Mouse (Mus musculus): ENCODE data around the gene Slc22a16. TPM values are rescaled to one million over a fixed set of nuclear protein-coding genes. Genes with fewer than 3 reads are reported as not detected.
A peak's percentile ranks its signal among the peaks of the same experiment; 100 is the strongest.

The Slc22a16 gene
- polyA plus RNA-seq, 1 experiment from 2014 or later, result not detected

- no peak overlapping the region for H3K4me2 ChIP-seq (ENCODE audit: low read depth, low read length, severe bottlenecking)
- DNase-seq (ENCODE audit: low spot score) (no peak), ATAC-seq (replicated peaks; ENCODE audit: low FRiP score) (no peak)
- H3K4me3 ChIP-seq (ENCODE audit: low read depth, low read length), result no peak overlapping the region
- H3K4me1 ChIP-seq (replicated peaks; ENCODE audit: control insufficient read depth, insufficient read depth, low read length), result no peaks in the 10 kb centered on the region
- no peaks in the 10 kb centered on the region for H3K27me3 ChIP-seq (ENCODE audit: control insufficient read depth, insufficient read depth, low read length)
- 94% methylated on average over 7 of the region's 7 CpGs for WGBS
- no peaks in the 10 kb centered on the region; the same call in 1 of the 2 replicates for H3K9me3 ChIP-seq (ENCODE audit: control insufficient read depth, low read length)
- no peak overlapping the region for H3K27ac ChIP-seq (ENCODE audit: low read depth, low read length)
- no peaks in the 10 kb centered on the region for H3K36me3 ChIP-seq (ENCODE audit: control insufficient read depth, insufficient read depth, low read length)
- H3K9ac ChIP-seq (ENCODE audit: low read length), result no peak overlapping the region
Measured at GRCm38 (mm10) chr10:40575912-40576634, 5.9 kb downstream of the Slc22a16 start.

GRCm38 (mm10) chr10:40583584-40584255 is 13.6 kb downstream of the Slc22a16 start:
- Histone ChIP-seq H3K27me3 (ENCODE audit: control insufficient read depth, insufficient read depth, low read length) (no peaks in the 10 kb centered on the region), H3K36me3 (ENCODE audit: control insufficient read depth, insufficient read depth, low read length) (no peaks in the 10 kb centered on the region), H3K27ac (ENCODE audit: low read depth, low read length) (no peak overlapping the region), H3K4me2 (ENCODE audit: low read depth, low read length, severe bottlenecking) (no peak overlapping the region), H3K4me1 (replicated peaks; ENCODE audit: control insufficient read depth, insufficient read depth, low read length) (no peaks in the 10 kb centered on the region), H3K4me3 (ENCODE audit: low read depth, low read length) (no peak overlapping the region), H3K9me3 (ENCODE audit: control insufficient read depth, low read length) (no peaks in the 10 kb centered on the region; the same call in 1 of the 2 replicates), H3K9ac (ENCODE audit: low read length) (no peak overlapping the region)
- DNase-seq (ENCODE audit: low spot score) (peak; percentile 58), ATAC-seq (replicated peaks; ENCODE audit: low FRiP score) (no peak)
- WGBS, result 80% methylated on average over 8 of the region's 8 CpGs

- Histone ChIP-seq H3K27ac (ENCODE audit: low read depth, low read length) (no peak overlapping the region), H3K4me1 (replicated peaks; ENCODE audit: control insufficient read depth, insufficient read depth, low read length) (no peaks in the 10 kb centered on the region), H3K9me3 (ENCODE audit: control insufficient read depth, low read length) (no peaks in the 10 kb centered on the region), H3K9ac (ENCODE audit: low read length) (no peak overlapping the region), H3K4me2 (ENCODE audit: low read depth, low read length, severe bottlenecking) (no peak overlapping the region), H3K27me3 (ENCODE audit: control insufficient read depth, insufficient read depth, low read length) (no peaks in the 10 kb centered on the region), H3K4me3 (ENCODE audit: low read depth, low read length) (no peak overlapping the region), H3K36me3 (ENCODE audit: control insufficient read depth, insufficient read depth, low read length) (no peaks in the 10 kb centered on the region)
- WGBS, result 81% methylated on average over 7 of the region's 7 CpGs
- DNase-seq (ENCODE audit: low spot score) (no peak), ATAC-seq (replicated peaks; ENCODE audit: low FRiP score) (no peak)
Measured at GRCm38 (mm10) chr10:40592186-40592585, 22.1 kb downstream of the Slc22a16 start.

GRCm38 (mm10) chr10:40597177-40597576 is 27.0 kb downstream of the Slc22a16 start:
- Histone ChIP-seq H3K9me3 (ENCODE audit: control insufficient read depth, low read length) (no peaks in the 10 kb centered on the region), H3K4me1 (replicated peaks; ENCODE audit: control insufficient read depth, insufficient read depth, low read length) (no peaks in the 10 kb centered on the region), H3K27ac (ENCODE audit: low read depth, low read length) (no peak overlapping the region), H3K27me3 (ENCODE audit: control insufficient read depth, insufficient read depth, low read length) (no peaks in the 10 kb centered on the region), H3K36me3 (ENCODE audit: control insufficient read depth, insufficient read depth, low read length) (no peaks in the 10 kb centered on the region), H3K4me3 (ENCODE audit: low read depth, low read length) (no peak overlapping the region), H3K4me2 (ENCODE audit: low read depth, low read length, severe bottlenecking) (no peak overlapping the region), H3K9ac (ENCODE audit: low read length) (no peak overlapping the region)
- ATAC-seq (replicated peaks; ENCODE audit: low FRiP score) (no peak), DNase-seq (ENCODE audit: low spot score) (no peak)
- 96% methylated on average over 3 of the region's 3 CpGs for WGBS

- Histone ChIP-seq H3K27me3 (ENCODE audit: control insufficient read depth, insufficient read depth, low read length) (no peaks in the 10 kb centered on the region), H3K9ac (ENCODE audit: low read length) (no peak overlapping the region), H3K4me3 (ENCODE audit: low read depth, low read length) (no peak overlapping the region), H3K27ac (ENCODE audit: low read depth, low read length) (no peak overlapping the region), H3K36me3 (ENCODE audit: control insufficient read depth, insufficient read depth, low read length) (no peaks in the 10 kb centered on the region), H3K4me2 (ENCODE audit: low read depth, low read length, severe bottlenecking) (no peak overlapping the region), H3K9me3 (ENCODE audit: control insufficient read depth, low read length) (peaks cover 4% of the 10 kb centered on the region; the same call in 1 of the 2 replicates), H3K4me1 (replicated peaks; ENCODE audit: control insufficient read depth, insufficient read depth, low read length) (no peaks in the 10 kb centered on the region)
- DNase-seq (ENCODE audit: low spot score) (no peak), ATAC-seq (replicated peaks; ENCODE audit: low FRiP score) (no peak)
- 63% methylated on average over 6 of the region's 6 CpGs for WGBS
Measured at GRCm38 (mm10) chr10:40604706-40605394, 34.7 kb downstream of the Slc22a16 start.

- Histone ChIP-seq H3K4me3 (ENCODE audit: low read depth, low read length) (no peak overlapping the region), H3K9me3 (ENCODE audit: control insufficient read depth, low read length) (no peaks in the 10 kb centered on the region), H3K4me1 (replicated peaks; ENCODE audit: control insufficient read depth, insufficient read depth, low read length) (no peaks in the 10 kb centered on the region), H3K27me3 (ENCODE audit: control insufficient read depth, insufficient read depth, low read length) (no peaks in the 10 kb centered on the region), H3K9ac (ENCODE audit: low read length) (no peak overlapping the region), H3K36me3 (ENCODE audit: control insufficient read depth, insufficient read depth, low read length) (no peaks in the 10 kb centered on the region), H3K27ac (ENCODE audit: low read depth, low read length) (no peak overlapping the region), H3K4me2 (ENCODE audit: low read depth, low read length, severe bottlenecking) (no peak overlapping the region)
- DNase-seq (ENCODE audit: low spot score) (no peak), ATAC-seq (replicated peaks; ENCODE audit: low FRiP score) (no peak)
Measured at GRCm38 (mm10) chr10:40617973-40618372, 47.8 kb downstream of the Slc22a16 start.

- no peak for ATAC-seq (replicated peaks; ENCODE audit: low FRiP score)
- Histone ChIP-seq H3K9ac (ENCODE audit: low read length) (no peak overlapping the region), H3K4me2 (ENCODE audit: low read depth, low read length, severe bottlenecking) (no peak overlapping the region), H3K9me3 (ENCODE audit: control insufficient read depth, low read length) (no peaks in the 10 kb centered on the region), H3K27ac (ENCODE audit: low read depth, low read length) (no peak overlapping the region), H3K4me3 (ENCODE audit: low read depth, low read length) (no peak overlapping the region), H3K27me3 (ENCODE audit: control insufficient read depth, insufficient read depth, low read length) (no peaks in the 10 kb centered on the region), H3K36me3 (ENCODE audit: control insufficient read depth, insufficient read depth, low read length) (no peaks in the 10 kb centered on the region), H3K4me1 (replicated peaks; ENCODE audit: control insufficient read depth, insufficient read depth, low read length) (no peaks in the 10 kb centered on the region)
- DNase-seq (ENCODE audit: low spot score), result no peak
- 90% methylated on average over 1 of the region's 1 CpGs for WGBS
Measured at GRCm38 (mm10) chr10:40619760-40620159, 49.6 kb downstream of the Slc22a16 start.

- Histone ChIP-seq H3K9ac (ENCODE audit: low read length) (no peak overlapping the region), H3K4me3 (ENCODE audit: low read depth, low read length) (no peak overlapping the region), H3K27ac (ENCODE audit: low read depth, low read length) (no peak overlapping the region), H3K27me3 (ENCODE audit: control insufficient read depth, insufficient read depth, low read length) (no peaks in the 10 kb centered on the region), H3K4me2 (ENCODE audit: low read depth, low read length, severe bottlenecking) (no peak overlapping the region), H3K9me3 (ENCODE audit: control insufficient read depth, low read length) (no peaks in the 10 kb centered on the region), H3K4me1 (replicated peaks; ENCODE audit: control insufficient read depth, insufficient read depth, low read length) (no peaks in the 10 kb centered on the region), H3K36me3 (ENCODE audit: control insufficient read depth, insufficient read depth, low read length) (no peaks in the 10 kb centered on the region)
- DNase-seq (ENCODE audit: low spot score) (peak; percentile 72), ATAC-seq (replicated peaks; ENCODE audit: low FRiP score) (no peak)
- 74% methylated on average over 7 of the region's 7 CpGs for WGBS
Measured at GRCm38 (mm10) chr10:40629140-40629539, 59.0 kb downstream of the Slc22a16 start.

Data from forebrain, embryonic 11.5 days (tissue).